Mouse (Mus musculus) small intestine, adult 2 months (tissue): ENCODE measurements at regions not wholly inside any gene's neighbourhood (a gene's known extent, or its start where the extent isn't known, plus 50 kb on each side); places are given as distances from the start of the nearest gene placed in this dataset.

Experiments
- CTCF ChIP-seq: fragments of 200-500 bp; IDR thresholded peaks from 2 replicates; pipeline ENCODE4 v1.5.1; 2012; ENCODE audit warnings: low read depth, mild to moderate bottlenecking, control low read depth, inconsistent platforms, low read length, moderate library complexity, mixed read lengths; ENCODE audit not compliant: insufficient replicate concordance, insufficient read length; ENCODE audit errors: extremely low read depth
- POLR2A ChIP-seq: fragments of 200-500 bp; IDR thresholded peaks from 2 replicates; pipeline ENCODE4 v1.6.1; 2012; ENCODE audit warnings: low read depth, mild to moderate bottlenecking, control low read depth, inconsistent platforms, low read length, moderate library complexity

DNA sequence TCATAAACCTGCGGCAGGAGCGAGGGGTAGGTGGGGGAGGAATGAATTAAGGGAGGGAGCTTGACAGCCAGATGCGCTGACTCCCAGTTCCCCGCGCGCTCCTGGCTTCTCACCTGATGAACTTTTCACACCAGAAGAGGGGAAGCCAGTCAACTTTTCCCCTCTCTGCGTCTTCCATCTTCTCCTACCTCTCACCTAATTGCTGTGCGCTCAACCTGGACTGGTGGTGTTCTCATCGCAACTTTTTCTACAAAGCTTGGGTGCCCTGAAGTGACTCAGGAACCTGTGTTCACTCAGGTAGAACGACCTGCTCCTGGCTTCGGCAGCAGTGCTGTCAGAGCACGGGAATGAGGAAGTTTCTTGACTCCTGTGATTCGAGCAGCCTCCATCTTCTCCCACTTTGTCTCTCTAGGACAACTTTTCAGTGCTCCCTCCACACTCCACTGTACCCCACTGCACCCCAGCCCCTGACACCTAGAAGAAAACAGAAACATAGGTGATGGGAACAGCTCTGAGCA lies 203.4 kb upstream of the Ntm start:
- TF ChIP-seq POLR2A (no peak), CTCF (no peak)
